Mouse (Mus musculus): ENCODE measurements around the gene Elp4. TPM values are rescaled to one million over a fixed set of nuclear protein-coding genes. Genes with fewer than 3 reads are reported as not detected.

The Elp4 gene
- polyA plus RNA-seq, 1 experiment from 2014 or later = 46.2 TPM

DNA sequence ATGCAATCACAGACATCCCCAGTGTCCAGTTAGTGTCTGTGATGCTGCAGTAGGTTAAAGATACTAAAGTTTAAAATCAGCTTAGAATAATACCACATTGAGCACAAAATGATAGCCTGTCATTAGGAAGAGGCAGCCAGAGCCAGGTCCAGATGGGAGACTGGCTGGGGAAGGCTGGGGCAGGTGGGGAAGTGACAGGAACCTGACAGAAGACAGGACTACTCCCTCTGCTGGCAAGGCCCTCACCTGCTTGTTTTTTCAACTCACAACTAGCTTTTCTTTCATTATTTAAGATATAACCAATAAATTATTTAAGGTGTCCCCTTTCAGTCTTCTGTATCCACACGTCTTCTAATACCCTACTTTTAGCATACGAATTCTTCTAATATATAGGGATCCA is 104.5 kb downstream of the Elp4 start:
- Histone ChIP-seq H3K27ac (ENCODE audit: low read length) (no peak overlapping the region), H3K27me3 (replicated peaks; ENCODE audit: control insufficient read depth, insufficient read depth, low read length) (no peaks in the 10 kb centered on the region), H3K9ac (replicated peaks; ENCODE audit: low read depth, low read length) (no peak overlapping the region), H3K4me2 (ENCODE audit: low read length) (no peak overlapping the region), H3K36me3 (ENCODE audit: control insufficient read depth, insufficient read depth) (no peaks in the 10 kb centered on the region), H3K4me3 (replicated peaks; ENCODE audit: low read length) (no peak overlapping the region), H3K9me3 (ENCODE audit: control insufficient read depth, low read length) (no peaks in the 10 kb centered on the region), H3K4me1 (replicated peaks; ENCODE audit: control insufficient read depth, insufficient read depth, low read length) (peaks cover 9% of the 10 kb centered on the region)
- ATAC-seq = peak; percentile 36; the same call in 1 of the 2 replicates
- WGBS = 73% methylated on average over 2 of the region's 2 CpGs

DNA sequence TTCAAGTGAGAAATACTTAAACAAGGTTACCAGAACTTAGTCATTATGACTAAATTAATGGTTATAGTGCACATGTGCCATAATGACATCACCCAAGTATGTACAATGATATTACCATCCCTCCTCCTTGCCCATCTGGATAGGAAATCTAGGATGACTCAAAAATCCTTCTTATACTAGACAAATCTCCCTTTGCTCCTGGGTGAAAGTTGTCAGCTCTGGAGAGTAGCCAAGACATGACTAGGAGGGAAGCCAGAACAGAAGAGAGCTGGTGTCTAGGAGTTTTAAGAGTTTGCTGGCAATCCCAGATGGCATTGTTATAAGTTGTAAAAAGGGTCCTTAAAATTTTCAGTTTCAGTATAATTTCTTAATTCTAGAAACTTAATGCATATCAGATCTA is 106.5 kb downstream of the Elp4 start:
- Histone ChIP-seq H3K9me3 (ENCODE audit: control insufficient read depth, low read length) (no peaks in the 10 kb centered on the region), H3K36me3 (ENCODE audit: control insufficient read depth, insufficient read depth) (no peaks in the 10 kb centered on the region)

DNA sequence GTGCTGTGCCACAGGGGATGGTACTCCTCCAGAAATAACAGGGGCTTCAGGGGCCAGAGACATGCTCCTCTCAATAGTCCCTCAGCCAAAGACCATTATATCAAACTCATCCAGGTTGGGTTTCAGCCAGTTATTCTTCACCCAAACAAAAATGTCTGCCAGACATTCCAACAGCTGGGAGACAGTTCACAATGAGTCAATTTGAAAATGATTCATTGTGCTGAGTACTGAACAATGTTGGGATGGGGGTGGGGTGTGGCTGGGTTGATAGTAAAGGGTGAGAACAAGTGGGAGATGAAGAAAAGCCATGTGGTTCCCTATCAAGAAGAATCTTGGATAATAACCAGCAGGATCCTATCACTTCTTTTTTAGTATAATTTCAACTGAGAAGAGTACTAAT is 108.3 kb downstream of the Elp4 start:
- H3K9me3 ChIP-seq (ENCODE audit: control insufficient read depth, low read length) = no peaks in the 10 kb centered on the region
- H3K9ac ChIP-seq (replicated peaks; ENCODE audit: low read depth, low read length) = no peak overlapping the region
- no peak for ATAC-seq
- no peak overlapping the region for H3K27ac ChIP-seq (ENCODE audit: low read length)
- peaks cover 8% of the 10 kb centered on the region for H3K4me1 ChIP-seq (replicated peaks; ENCODE audit: control insufficient read depth, insufficient read depth, low read length)
- H3K4me2 ChIP-seq (ENCODE audit: low read length) = no peak overlapping the region
- no peaks in the 10 kb centered on the region for H3K27me3 ChIP-seq (replicated peaks; ENCODE audit: control insufficient read depth, insufficient read depth, low read length)
- H3K36me3 ChIP-seq (ENCODE audit: control insufficient read depth, insufficient read depth) = no peaks in the 10 kb centered on the region
- no peak overlapping the region for H3K4me3 ChIP-seq (replicated peaks; ENCODE audit: low read length)

More for the DNA sequence above, 106.5 kb downstream of the Elp4 start:
- no peak overlapping the region for H3K4me2 ChIP-seq (ENCODE audit: low read length)
- H3K4me3 ChIP-seq (replicated peaks; ENCODE audit: low read length) = no peak overlapping the region
- H3K4me1 ChIP-seq (replicated peaks; ENCODE audit: control insufficient read depth, insufficient read depth, low read length) = peaks cover 6% of the 10 kb centered on the region; the same call in 1 of the 2 replicates
- no peak for ATAC-seq
- no peak overlapping the region for H3K9ac ChIP-seq (replicated peaks; ENCODE audit: low read depth, low read length)
- H3K27me3 ChIP-seq (replicated peaks; ENCODE audit: control insufficient read depth, insufficient read depth, low read length) = no peaks in the 10 kb centered on the region
- no peak overlapping the region for H3K27ac ChIP-seq (ENCODE audit: low read length)

DNA sequence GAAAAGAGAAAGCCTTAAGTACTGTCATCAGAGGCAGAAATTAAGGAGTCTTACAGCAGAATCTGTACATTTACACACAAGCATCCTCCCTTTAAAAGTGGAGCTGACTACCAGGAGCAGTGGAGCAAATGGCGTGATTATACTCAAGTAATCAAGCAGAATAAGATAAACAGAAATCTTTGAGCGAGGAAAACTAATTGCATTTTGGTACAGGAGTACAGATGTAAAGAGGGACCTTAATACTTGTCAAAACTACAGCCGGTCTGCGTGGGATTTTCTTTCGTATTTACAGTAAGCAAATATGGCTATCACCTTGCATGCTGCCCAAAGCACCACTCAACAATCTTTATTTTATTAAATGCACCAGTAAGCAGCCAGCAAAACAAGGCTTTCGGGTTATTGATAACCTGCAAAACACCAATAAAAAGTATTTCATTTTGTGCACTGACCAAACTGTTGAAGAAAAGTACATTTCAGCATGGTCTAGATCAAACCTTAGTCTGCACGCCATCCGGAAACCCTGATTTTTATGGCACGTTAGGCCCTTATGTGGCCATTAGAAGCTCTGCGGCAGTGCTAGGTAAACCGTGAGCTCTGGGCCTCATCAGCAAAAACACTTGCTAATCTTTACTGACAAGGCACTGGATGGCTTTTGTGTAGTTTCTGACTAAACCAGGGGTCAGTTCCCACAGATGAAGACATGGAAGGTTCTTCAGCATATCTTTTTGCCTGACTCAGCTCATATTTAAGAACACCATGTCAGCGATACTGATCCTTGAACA is 111.8 kb downstream of the Elp4 start:
- Histone ChIP-seq H3K4me1 (replicated peaks; ENCODE audit: control insufficient read depth, insufficient read depth, low read length) (peaks cover 6% of the 10 kb centered on the region), H3K9ac (replicated peaks; ENCODE audit: low read depth, low read length) (no peak overlapping the region), H3K36me3 (ENCODE audit: control insufficient read depth, insufficient read depth) (no peaks in the 10 kb centered on the region), H3K4me3 (replicated peaks; ENCODE audit: low read length) (no peak overlapping the region), H3K4me2 (ENCODE audit: low read length) (0 out of 2 replicates have a peak overlapping the region, but pooled peaks have one; percentile 9), H3K27ac (ENCODE audit: low read length) (no peak overlapping the region), H3K9me3 (ENCODE audit: control insufficient read depth, low read length) (no peaks in the 10 kb centered on the region), H3K27me3 (replicated peaks; ENCODE audit: control insufficient read depth, insufficient read depth, low read length) (no peaks in the 10 kb centered on the region)
- ATAC-seq = peak; percentile 77
- WGBS = 32% methylated on average over 12 of the region's 12 CpGs

DNA sequence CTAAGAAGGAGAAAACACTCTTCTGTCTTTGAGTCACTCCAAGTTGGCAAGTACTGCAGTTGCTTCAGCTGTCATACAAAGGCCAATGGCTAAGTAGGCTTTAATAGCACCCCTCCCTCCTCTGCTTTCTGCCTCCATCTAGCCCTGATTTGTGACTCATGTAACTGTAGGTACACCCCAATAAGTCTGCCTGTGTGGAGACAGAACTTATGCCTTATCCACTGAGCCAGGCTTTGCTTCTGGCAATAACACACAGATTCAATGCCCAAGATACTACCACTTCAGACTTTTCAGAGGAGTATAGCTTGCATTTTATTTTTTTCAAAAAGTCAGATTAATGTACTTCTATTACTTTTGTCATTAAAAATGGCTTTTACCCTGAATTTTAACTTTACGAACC is 114.4 kb downstream of the Elp4 start:
- Histone ChIP-seq H3K4me2 (ENCODE audit: low read length) (no peak overlapping the region), H3K4me3 (replicated peaks; ENCODE audit: low read length) (no peak overlapping the region), H3K9me3 (ENCODE audit: control insufficient read depth, low read length) (no peaks in the 10 kb centered on the region), H3K36me3 (ENCODE audit: control insufficient read depth, insufficient read depth) (no peaks in the 10 kb centered on the region), H3K27ac (ENCODE audit: low read length) (no peak overlapping the region), H3K4me1 (replicated peaks; ENCODE audit: control insufficient read depth, insufficient read depth, low read length) (peaks cover 6% of the 10 kb centered on the region), H3K9ac (replicated peaks; ENCODE audit: low read depth, low read length) (no peak overlapping the region), H3K27me3 (replicated peaks; ENCODE audit: control insufficient read depth, insufficient read depth, low read length) (no peaks in the 10 kb centered on the region)
- no peak for ATAC-seq
- WGBS = 90% methylated on average over 1 of the region's 1 CpGs

DNA sequence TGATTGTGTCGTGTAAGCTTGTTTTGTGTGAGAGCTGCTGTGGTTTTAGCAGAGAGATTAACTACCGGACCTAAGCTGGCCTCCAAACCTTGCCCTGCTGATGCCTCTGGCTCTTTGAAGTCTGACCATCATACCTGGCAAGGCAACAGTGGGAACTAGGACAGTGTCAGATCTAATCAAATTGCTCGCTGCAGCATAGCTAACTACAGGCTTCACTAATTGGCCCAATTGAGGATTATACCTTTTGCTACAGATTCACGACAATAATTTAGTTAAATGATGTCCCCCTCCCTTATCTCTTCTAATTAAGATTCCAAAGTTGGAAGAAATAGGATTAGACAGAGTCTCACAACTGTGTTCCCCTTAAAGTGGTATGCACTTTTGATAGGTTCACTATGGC is 116.6 kb downstream of the Elp4 start:
- Histone ChIP-seq H3K9me3 (ENCODE audit: control insufficient read depth, low read length) (no peaks in the 10 kb centered on the region), H3K27me3 (replicated peaks; ENCODE audit: control insufficient read depth, insufficient read depth, low read length) (no peaks in the 10 kb centered on the region), H3K27ac (ENCODE audit: low read length) (no peak overlapping the region), H3K4me2 (ENCODE audit: low read length) (no peak overlapping the region), H3K4me1 (replicated peaks; ENCODE audit: control insufficient read depth, insufficient read depth, low read length) (peaks cover 5% of the 10 kb centered on the region), H3K9ac (replicated peaks; ENCODE audit: low read depth, low read length) (no peak overlapping the region), H3K36me3 (ENCODE audit: control insufficient read depth, insufficient read depth) (no peaks in the 10 kb centered on the region), H3K4me3 (replicated peaks; ENCODE audit: low read length) (no peak overlapping the region)
- 32% methylated on average over 4 of the region's 4 CpGs for WGBS
- no peak for ATAC-seq

DNA sequence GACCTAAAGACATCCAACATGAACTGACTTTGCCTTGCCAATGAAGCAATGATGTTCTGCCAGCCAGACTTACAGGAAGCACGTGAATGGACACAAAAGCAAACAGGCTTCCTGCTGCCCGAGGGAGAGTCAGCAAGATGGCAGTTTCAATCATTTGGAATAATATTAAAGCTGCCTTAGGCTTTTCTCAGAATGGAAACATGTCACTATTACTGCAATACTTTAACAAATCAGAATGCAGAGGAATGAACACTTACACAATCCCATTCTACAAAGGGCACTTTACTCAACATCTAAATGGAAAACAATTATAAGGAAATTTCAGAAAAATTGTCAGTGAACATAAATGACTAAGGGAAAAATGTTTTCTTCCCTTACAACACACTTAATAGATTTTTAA is 117.4 kb downstream of the Elp4 start:
- Histone ChIP-seq H3K9me3 (ENCODE audit: control insufficient read depth, low read length) (no peaks in the 10 kb centered on the region), H3K4me1 (replicated peaks; ENCODE audit: control insufficient read depth, insufficient read depth, low read length) (no peaks in the 10 kb centered on the region), H3K4me3 (replicated peaks; ENCODE audit: low read length) (no peak overlapping the region), H3K27me3 (replicated peaks; ENCODE audit: control insufficient read depth, insufficient read depth, low read length) (no peaks in the 10 kb centered on the region), H3K4me2 (ENCODE audit: low read length) (no peak overlapping the region), H3K9ac (replicated peaks; ENCODE audit: low read depth, low read length) (no peak overlapping the region), H3K36me3 (ENCODE audit: control insufficient read depth, insufficient read depth) (no peaks in the 10 kb centered on the region), H3K27ac (ENCODE audit: low read length) (no peak overlapping the region)
- 13% methylated on average over 2 of the region's 2 CpGs for WGBS
- no peak for ATAC-seq

DNA sequence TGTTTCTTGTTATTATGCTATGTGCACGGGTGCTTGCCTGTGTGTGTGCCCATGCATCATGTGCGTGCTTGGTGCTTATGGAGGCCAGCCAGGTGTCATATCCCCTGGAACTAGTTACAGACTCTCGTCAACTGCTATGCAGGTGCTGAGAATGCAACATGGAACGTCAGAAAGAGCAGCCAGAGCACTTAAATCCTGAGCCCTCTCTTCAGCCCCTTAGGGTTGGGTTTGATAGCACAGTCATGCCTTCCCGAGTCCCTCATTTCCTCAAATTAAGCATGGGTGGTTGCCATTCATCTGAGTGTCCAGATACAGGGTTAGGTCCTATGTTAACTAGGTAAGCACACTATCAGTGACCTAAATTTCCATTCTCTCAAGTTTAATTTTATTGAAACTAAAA is 121.5 kb downstream of the Elp4 start:
- 75% methylated on average over 5 of the region's 5 CpGs for WGBS
- no peak overlapping the region for H3K27ac ChIP-seq (ENCODE audit: low read length)
- no peak for ATAC-seq
- H3K4me3 ChIP-seq (replicated peaks; ENCODE audit: low read length) = no peak overlapping the region
- no peaks in the 10 kb centered on the region for H3K4me1 ChIP-seq (replicated peaks; ENCODE audit: control insufficient read depth, insufficient read depth, low read length)
- H3K4me2 ChIP-seq (ENCODE audit: low read length) = no peak overlapping the region
- H3K9me3 ChIP-seq (ENCODE audit: control insufficient read depth, low read length) = no peaks in the 10 kb centered on the region
- H3K36me3 ChIP-seq (ENCODE audit: control insufficient read depth, insufficient read depth) = no peaks in the 10 kb centered on the region
- H3K9ac ChIP-seq (replicated peaks; ENCODE audit: low read depth, low read length) = no peak overlapping the region
- H3K27me3 ChIP-seq (replicated peaks; ENCODE audit: control insufficient read depth, insufficient read depth, low read length) = no peaks in the 10 kb centered on the region

DNA sequence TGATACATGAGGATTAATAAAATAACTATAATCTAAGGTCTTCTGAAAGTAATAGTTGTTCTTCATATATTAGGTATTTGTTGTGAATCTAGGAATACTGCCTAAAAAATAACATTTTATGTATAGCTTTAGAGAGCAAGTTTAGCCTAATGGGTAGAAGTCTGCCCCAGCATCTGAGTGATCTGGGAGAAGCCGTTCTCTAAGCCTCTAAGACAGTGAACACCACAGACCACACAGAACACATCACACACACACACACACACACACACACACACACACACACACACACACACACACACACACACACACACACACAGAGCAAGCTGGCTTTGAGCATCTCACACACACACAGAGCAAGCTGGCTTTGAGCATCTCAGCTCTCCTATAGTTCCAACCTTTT is 123.6 kb downstream of the Elp4 start:
- 59% methylated on average over 1 of the region's 1 CpGs for WGBS
- Histone ChIP-seq H3K27ac (ENCODE audit: low read length) (no peak overlapping the region), H3K4me1 (replicated peaks; ENCODE audit: control insufficient read depth, insufficient read depth, low read length) (no peaks in the 10 kb centered on the region)

More for the DNA sequence above, 123.6 kb downstream of the Elp4 start:
- H3K9ac ChIP-seq (replicated peaks; ENCODE audit: low read depth, low read length) = no peak overlapping the region
- H3K4me3 ChIP-seq (replicated peaks; ENCODE audit: low read length) = no peak overlapping the region
- no peaks in the 10 kb centered on the region for H3K27me3 ChIP-seq (replicated peaks; ENCODE audit: control insufficient read depth, insufficient read depth, low read length)
- ATAC-seq = no peak
- H3K9me3 ChIP-seq (ENCODE audit: control insufficient read depth, low read length) = no peaks in the 10 kb centered on the region
- H3K4me2 ChIP-seq (ENCODE audit: low read length) = no peak overlapping the region
- no peaks in the 10 kb centered on the region for H3K36me3 ChIP-seq (ENCODE audit: control insufficient read depth, insufficient read depth)
